Mouse (Mus musculus): ENCODE results near the gene Olfr924.

DNA sequence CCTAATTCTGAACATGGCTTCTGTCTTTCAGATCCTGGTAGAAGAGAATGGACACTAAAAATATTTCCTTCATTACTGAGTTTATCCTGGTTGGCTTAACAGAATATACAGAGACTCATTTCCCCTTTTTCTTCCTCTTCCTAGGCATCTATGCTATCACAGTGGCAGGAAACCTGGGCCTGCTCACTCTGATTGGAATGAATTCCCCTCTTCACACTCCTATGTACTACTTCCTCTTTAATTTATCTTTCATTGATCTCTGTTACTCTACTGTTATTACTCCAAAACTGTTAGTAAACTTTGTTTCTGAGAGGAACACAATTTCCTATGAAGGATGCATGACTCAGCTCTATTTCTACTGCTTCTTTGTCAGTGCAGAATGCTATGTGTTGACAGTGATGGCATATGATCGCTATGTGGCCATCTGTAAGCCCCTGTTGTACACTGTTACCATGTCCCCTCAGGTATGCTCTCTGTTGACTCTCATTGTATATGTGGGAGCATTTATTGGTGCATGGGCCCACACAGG is 28.7 kb upstream of the Olfr924 start:
- TF ChIP-seq EP300 (IDR thresholded peaks at IDR 0.05; ENCODE audit: low read depth) (no peak), CTCF (IDR thresholded peaks at IDR 0.05; ENCODE audit: low read depth) (no peak)

Measured in heart, postnatal 0 days (tissue).